Mouse (Mus musculus) NIH3T3 (cell line): ENCODE data around the gene Myo5c.
A peak's percentile ranks its signal among the peaks of the same experiment; 100 is the strongest.
"Not testable (repeated sequence)": the region's sequence is repeated elsewhere in the genome, so short reads cannot be mapped to it uniquely, and the experiment has no call there.

Experiments used
- DNase-seq: peaks from one replicate; pipeline ENCODE4 v3.0.0-alpha.2; 2012; ENCODE audit warnings: low read depth

The Myo5c gene

GRCm38 (mm10) chr9:75244527-75244926 is 12.7 kb downstream of the Myo5c start:
- DNase-seq = no peak

- DNase-seq = peak; percentile 85
Measured at GRCm38 (mm10) chr9:75246080-75246930, 14.5 kb downstream of the Myo5c start.

- DNase-seq = no peak
Measured at GRCm38 (mm10) chr9:75247870-75248269, 16.1 kb downstream of the Myo5c start.

GRCm38 (mm10) chr9:75248359-75248758 is 16.5 kb downstream of the Myo5c start:
- DNase-seq = no peak

- no peak for DNase-seq
Measured at GRCm38 (mm10) chr9:75248874-75249273, 17.1 kb downstream of the Myo5c start.

GRCm38 (mm10) chr9:75253158-75253557 is 21.3 kb downstream of the Myo5c start:
- not testable (repeated sequence) for DNase-seq

- DNase-seq = no peak
Measured at GRCm38 (mm10) chr9:75253766-75254165, 21.9 kb downstream of the Myo5c start.

GRCm38 (mm10) chr9:75254196-75254955 is 22.6 kb downstream of the Myo5c start:
- no peak for DNase-seq

- no peak for DNase-seq
Measured at GRCm38 (mm10) chr9:75255820-75256545, 24.2 kb downstream of the Myo5c start.

- DNase-seq = no peak
Measured at GRCm38 (mm10) chr9:75258792-75259191, 27.0 kb downstream of the Myo5c start.

- DNase-seq = peak; percentile 24
Measured at GRCm38 (mm10) chr9:75259656-75260055, 27.8 kb downstream of the Myo5c start.

- DNase-seq = no peak
Measured at GRCm38 (mm10) chr9:75261332-75261872, 29.6 kb downstream of the Myo5c start.

- DNase-seq = peak; percentile 66
Measured at GRCm38 (mm10) chr9:75262235-75262826, 30.5 kb downstream of the Myo5c start.

- DNase-seq = peak; percentile 77
Measured at GRCm38 (mm10) chr9:75264008-75264718, 32.3 kb downstream of the Myo5c start.

GRCm38 (mm10) chr9:75267147-75267546 is 35.3 kb downstream of the Myo5c start:
- DNase-seq = peak; percentile 24

GRCm38 (mm10) chr9:75270382-75270781 is 38.6 kb downstream of the Myo5c start:
- no peak for DNase-seq

- DNase-seq = no peak
Measured at GRCm38 (mm10) chr9:75271539-75271938, 39.7 kb downstream of the Myo5c start.

- no peak for DNase-seq
Measured at GRCm38 (mm10) chr9:75273646-75274045, 41.8 kb downstream of the Myo5c start.

- DNase-seq = no peak
Measured at GRCm38 (mm10) chr9:75274486-75274885, 42.7 kb downstream of the Myo5c start.

GRCm38 (mm10) chr9:75275051-75275450 is 43.2 kb downstream of the Myo5c start:
- DNase-seq = no peak

GRCm38 (mm10) chr9:75280814-75281213 is 49.0 kb downstream of the Myo5c start:
- DNase-seq = peak; percentile 52
